Mouse (Mus musculus): ENCODE data around the gene Inhbe.

- TF ChIP-seq CTCF (IDR thresholded peaks at IDR 0.05; ENCODE audit: control insufficient read depth, insufficient read depth, low read length), result peak; percentile 19; the same call in 1 of the 2 replicates
- no peak for TF ChIP-seq POLR2A (IDR thresholded peaks at IDR 0.05; ENCODE audit: borderline replicate concordance, control insufficient read depth, low read depth, low read length)
Measured at GRCm38 (mm10) chr10:127333152-127333551, 21.1 kb downstream of the Inhbe start.
